8 mouse cellular contexts compared by ENCODE assay signal in genomic region chr9:6344924-6345323, GRCm38 (mm10).
A peak's percentile ranks its signal among the peaks of the same experiment; 100 is the strongest.
DNase-seq lines count a peak whose midpoint lies in the region; ATAC-seq and TF ChIP-seq lines count a peak whose summit lies in the region.

No protein-coding gene starts in this region.

- H3K36me3 ChIP-seq in embryonic facial prominence, embryonic 11.5 days (replicated peaks; ENCODE audit: control insufficient read depth, insufficient read depth, low read depth, low read length), result no peaks in the 10 kb centered on the region
- no peaks in the 10 kb centered on the region for H3K36me3 ChIP-seq in embryonic facial prominence, embryonic 10.5 days (replicated peaks)
- no peaks in the 10 kb centered on the region for H3K36me3 ChIP-seq in midbrain, embryonic 14.5 days (ENCODE audit: control insufficient read depth, insufficient read depth, low read length)
- H3K36me3 ChIP-seq in midbrain, embryonic 11.5 days (ENCODE audit: control insufficient read depth, insufficient read depth, low read length), result no peaks in the 10 kb centered on the region
- H3K36me3 ChIP-seq in kidney, embryonic 16.5 days (ENCODE audit: insufficient read depth, low read length), result no peaks in the 10 kb centered on the region
- no peaks in the 10 kb centered on the region for H3K36me3 ChIP-seq in stomach, postnatal 0 days (ENCODE audit: control insufficient read depth, insufficient read depth, low read length)

- no peaks in the 10 kb centered on the region for H3K9me3 ChIP-seq in embryonic facial prominence, embryonic 11.5 days (replicated peaks; ENCODE audit: control insufficient read depth, low read length)
- no peaks in the 10 kb centered on the region for H3K9me3 ChIP-seq in embryonic facial prominence, embryonic 10.5 days
- no peaks in the 10 kb centered on the region for H3K9me3 ChIP-seq in midbrain, embryonic 14.5 days (ENCODE audit: control insufficient read depth, low read length)
- no peaks in the 10 kb centered on the region for H3K9me3 ChIP-seq in midbrain, embryonic 11.5 days (ENCODE audit: control insufficient read depth, low read length)
- no peaks in the 10 kb centered on the region for H3K9me3 ChIP-seq in kidney, embryonic 16.5 days (ENCODE audit: low read length)
- H3K9me3 ChIP-seq in stomach, postnatal 0 days (ENCODE audit: control insufficient read depth, low read length), result no peaks in the 10 kb centered on the region

- TF ChIP-seq EP300 in stomach, postnatal 0 days (optimal IDR thresholded peaks at IDR 0.05), result no peak

- no peak overlapping the region for H3K4me3 ChIP-seq in embryonic facial prominence, embryonic 11.5 days (ENCODE audit: low read depth, low read length)
- no peak overlapping the region for H3K4me3 ChIP-seq in embryonic facial prominence, embryonic 10.5 days
- H3K4me3 ChIP-seq in midbrain, embryonic 14.5 days (replicated peaks; ENCODE audit: low read depth, low read length), result no peak overlapping the region
- H3K4me3 ChIP-seq in midbrain, embryonic 11.5 days (ENCODE audit: low read depth, low read length), result no peak overlapping the region
- H3K4me3 ChIP-seq in kidney, embryonic 16.5 days (ENCODE audit: low read length), result no peak overlapping the region
- H3K4me3 ChIP-seq in stomach, postnatal 0 days (ENCODE audit: low read depth, low read length), result no peak overlapping the region

- no peak for TF ChIP-seq CTCF in stomach, postnatal 0 days (IDR thresholded peaks at IDR 0.05; ENCODE audit: low read depth)

- H3K9ac ChIP-seq in embryonic facial prominence, embryonic 11.5 days (replicated peaks; ENCODE audit: low read length), result no peak overlapping the region
- H3K9ac ChIP-seq in midbrain, embryonic 14.5 days (replicated peaks; ENCODE audit: low read length), result no peak overlapping the region
- H3K9ac ChIP-seq in midbrain, embryonic 11.5 days (ENCODE audit: low read length), result no peak overlapping the region
- no peak overlapping the region for H3K9ac ChIP-seq in kidney, embryonic 16.5 days (replicated peaks; ENCODE audit: low read length)
- H3K9ac ChIP-seq in stomach, postnatal 0 days (ENCODE audit: low read length), result no peak overlapping the region

- peak; percentile 72 for DNase-seq in embryonic facial prominence, embryonic 11.5 days (ENCODE audit: low spot score)
- DNase-seq in embryonic facial prominence, embryonic 10.5 days (ENCODE audit: low spot score), result no peak
- peak; percentile 64 for DNase-seq in midbrain, embryonic 14.5 days
- no peak for DNase-seq in midbrain, embryonic 11.5 days (ENCODE audit: low spot score, missing footprints)
- DNase-seq in stomach, postnatal 0 days (ENCODE audit: low spot score), result peak; percentile 29
- DNase-seq in yolk sac, embryonic 10.5 days (ENCODE audit: low spot score), result no peak
- no peak for DNase-seq in gastrocnemius, postnatal 4 days (ENCODE audit: low spot score in 2 of 2)

- WGBS in embryonic facial prominence, embryonic 11.5 days, result 71% methylated on average over 4 of the region's 4 CpGs
- 76% methylated on average over 4 of the region's 4 CpGs for WGBS in embryonic facial prominence, embryonic 10.5 days
- 75% methylated on average over 4 of the region's 4 CpGs for WGBS in midbrain, embryonic 14.5 days
- WGBS in midbrain, embryonic 11.5 days, result 80% methylated on average over 4 of the region's 4 CpGs
- WGBS in kidney, embryonic 16.5 days, result 48% methylated on average over 4 of the region's 4 CpGs
- WGBS in stomach, postnatal 0 days, result 33% methylated on average over 4 of the region's 4 CpGs

- H3K4me2 ChIP-seq in embryonic facial prominence, embryonic 11.5 days (ENCODE audit: low read depth, low read length), result no peak overlapping the region
- no peak overlapping the region for H3K4me2 ChIP-seq in midbrain, embryonic 14.5 days (ENCODE audit: low read length)
- H3K4me2 ChIP-seq in midbrain, embryonic 11.5 days, result no peak overlapping the region
- no peak overlapping the region for H3K4me2 ChIP-seq in kidney, embryonic 16.5 days (replicated peaks; ENCODE audit: low read depth, low read length)
- no peak overlapping the region for H3K4me2 ChIP-seq in stomach, postnatal 0 days (replicated peaks; ENCODE audit: low read depth)

- peak; percentile 48; the same call in 1 of the 2 replicates for ATAC-seq in embryonic facial prominence, embryonic 11.5 days (replicated peaks; ENCODE audit: insufficient number of reproducible peaks, low FRiP score, low TSS enrichment, low read depth)
- peak; percentile 43; the same call in 1 of the 2 replicates for ATAC-seq in midbrain, embryonic 14.5 days (ENCODE audit: low FRiP score, low TSS enrichment)
- ATAC-seq in midbrain, embryonic 11.5 days (ENCODE audit: low FRiP score), result no peak
- ATAC-seq in kidney, embryonic 16.5 days (ENCODE audit: low FRiP score, low TSS enrichment), result peak; percentile 77; the same call in 1 of the 2 replicates
- ATAC-seq in stomach, postnatal 0 days (ENCODE audit: low FRiP score, low TSS enrichment), result peak; percentile 89

- H3K27ac ChIP-seq in embryonic facial prominence, embryonic 11.5 days (replicated peaks; ENCODE audit: low read depth, low read length), result no peak overlapping the region
- H3K27ac ChIP-seq in embryonic facial prominence, embryonic 10.5 days (replicated peaks), result no peak overlapping the region
- no peak overlapping the region for H3K27ac ChIP-seq in midbrain, embryonic 14.5 days (replicated peaks; ENCODE audit: low read depth, low read length)
- no peak overlapping the region for H3K27ac ChIP-seq in midbrain, embryonic 11.5 days (ENCODE audit: low read depth, low read length)
- H3K27ac ChIP-seq in kidney, embryonic 16.5 days (ENCODE audit: low read length), result no peak overlapping the region
- H3K27ac ChIP-seq in stomach, postnatal 0 days (replicated peaks), result no peak overlapping the region

- H3K4me1 ChIP-seq in embryonic facial prominence, embryonic 11.5 days (ENCODE audit: control insufficient read depth, insufficient read depth, low read length), result no peaks in the 10 kb centered on the region
- H3K4me1 ChIP-seq in embryonic facial prominence, embryonic 10.5 days, result peaks cover 8% of the 10 kb centered on the region; the same call in 1 of the 2 replicates
- no peaks in the 10 kb centered on the region for H3K4me1 ChIP-seq in midbrain, embryonic 14.5 days (ENCODE audit: control insufficient read depth, insufficient read depth, low read length)
- no peaks in the 10 kb centered on the region for H3K4me1 ChIP-seq in midbrain, embryonic 11.5 days (ENCODE audit: control insufficient read depth, insufficient read depth, low read length)
- H3K4me1 ChIP-seq in kidney, embryonic 16.5 days (ENCODE audit: insufficient read depth, low read length), result peaks cover 5% of the 10 kb centered on the region; the same call in 1 of the 2 replicates
- no peaks in the 10 kb centered on the region for H3K4me1 ChIP-seq in stomach, postnatal 0 days (replicated peaks; ENCODE audit: control insufficient read depth, insufficient read depth)

- no peaks in the 10 kb centered on the region for H3K27me3 ChIP-seq in embryonic facial prominence, embryonic 11.5 days (ENCODE audit: control insufficient read depth, insufficient read depth, low read length)
- no peaks in the 10 kb centered on the region for H3K27me3 ChIP-seq in embryonic facial prominence, embryonic 10.5 days (replicated peaks; ENCODE audit: low read depth, poor library complexity, severe bottlenecking)
- no peaks in the 10 kb centered on the region for H3K27me3 ChIP-seq in midbrain, embryonic 14.5 days (ENCODE audit: control insufficient read depth, insufficient read depth, low read length)
- no peaks in the 10 kb centered on the region for H3K27me3 ChIP-seq in midbrain, embryonic 11.5 days (ENCODE audit: control insufficient read depth, insufficient read depth, low read length)
- no peaks in the 10 kb centered on the region for H3K27me3 ChIP-seq in kidney, embryonic 16.5 days (ENCODE audit: insufficient read depth, low read length)
- no peaks in the 10 kb centered on the region for H3K27me3 ChIP-seq in stomach, postnatal 0 days (ENCODE audit: control insufficient read depth, insufficient read depth, low read length)

Comparison
In these comparisons a context has a peak if more than half of its experiments do, and no peak if none do; other contexts are left out.
1. DNase-seq: peak in embryonic facial prominence, embryonic 11.5 days (single experiment), midbrain, embryonic 14.5 days (single experiment) and stomach, postnatal 0 days (single experiment); none in embryonic facial prominence, embryonic 10.5 days (single experiment), midbrain, embryonic 11.5 days (single experiment), yolk sac, embryonic 10.5 days (single experiment) and gastrocnemius, postnatal 4 days (0 of 2).